Mouse (Mus musculus) embryonic fibroblast, embryonic 13.5 days (primary cell): ENCODE measurements around the gene Rpl5.

Source experiments
- CTCF ChIP-seq: IDR thresholded peaks from 2 replicates; pipeline ENCODE4 v1.5.1; 2011; ENCODE audit warnings: mild to moderate bottlenecking, control low read depth, low read length, moderate library complexity, borderline replicate concordance; ENCODE audit not compliant: insufficient read depth
- POLR2A ChIP-seq: IDR thresholded peaks from 2 replicates; pipeline ENCODE4 v1.6.1; 2011; ENCODE audit warnings: low read depth, mild to moderate bottlenecking, control low read depth, low read length, moderate library complexity

DNA sequence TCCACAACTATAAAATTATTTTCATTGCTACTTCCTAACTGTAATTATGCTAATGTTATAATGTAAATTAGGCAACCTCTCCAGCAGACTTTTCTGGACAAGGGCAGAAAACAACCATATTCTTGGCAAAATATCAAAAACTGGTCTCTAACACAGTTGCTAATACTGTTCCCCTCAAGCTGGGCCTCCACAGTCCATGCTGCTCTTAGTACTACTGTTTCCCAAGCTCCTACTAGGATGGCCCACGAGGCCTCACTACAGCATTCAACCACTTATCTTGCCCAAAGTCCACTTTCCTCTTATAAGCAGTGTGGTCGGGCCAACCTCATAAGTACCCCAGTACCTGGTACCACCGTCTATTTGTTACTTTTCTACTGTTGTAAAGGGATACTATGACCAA is 45.7 kb upstream of the Rpl5 start:
- TF ChIP-seq CTCF, result no peak
- TF ChIP-seq POLR2A, result no peak
